Mouse (Mus musculus): ENCODE data around the gene Sec63.

DNA sequence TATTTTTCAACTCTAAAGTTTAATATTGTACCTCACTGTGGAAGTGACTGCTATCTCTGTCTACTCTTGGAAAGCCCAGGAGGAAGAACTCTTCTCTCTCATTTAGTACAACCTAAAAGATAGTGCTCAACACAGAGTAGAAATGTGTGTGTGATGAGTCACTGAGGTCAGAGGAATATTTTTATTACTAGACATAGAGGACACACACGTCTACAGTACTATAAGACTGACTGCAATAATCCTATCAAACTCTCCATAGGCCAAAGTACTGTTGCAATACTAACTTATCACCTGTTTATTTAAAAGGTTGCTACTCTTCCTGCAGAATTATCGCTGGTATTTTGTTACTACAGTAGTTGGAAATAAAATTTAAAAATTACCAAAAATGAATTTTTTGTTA, 68.7 kb downstream of the Sec63 start:
- TF ChIP-seq CTCF (conservative IDR thresholded peaks at IDR 0.05; ENCODE audit: low read length) (no peak), POU5F1 (IDR thresholded peaks at IDR 0.05; ENCODE audit: borderline replicate concordance, low read length) (no peak)

Data from E14TG2a.4 (cell line).